Mouse (Mus musculus): ENCODE measurements around the gene Pde4d.

Gene Pde4d

GRCm38 (mm10) chr13:108981144-108981543 is 531.4 kb downstream of the Pde4d start:
- in situ Hi-C loops (cut with MseI, MboI) = no loop called here

GRCm38 (mm10) chr13:108998739-108999138 is 549.0 kb downstream of the Pde4d start:
- in situ Hi-C loops (cut with MseI, MboI) = no loop called here

GRCm38 (mm10) chr13:109024703-109025102 is 575.0 kb downstream of the Pde4d start:
- in situ Hi-C loops (cut with MseI, MboI) = no loop called here

DNA sequence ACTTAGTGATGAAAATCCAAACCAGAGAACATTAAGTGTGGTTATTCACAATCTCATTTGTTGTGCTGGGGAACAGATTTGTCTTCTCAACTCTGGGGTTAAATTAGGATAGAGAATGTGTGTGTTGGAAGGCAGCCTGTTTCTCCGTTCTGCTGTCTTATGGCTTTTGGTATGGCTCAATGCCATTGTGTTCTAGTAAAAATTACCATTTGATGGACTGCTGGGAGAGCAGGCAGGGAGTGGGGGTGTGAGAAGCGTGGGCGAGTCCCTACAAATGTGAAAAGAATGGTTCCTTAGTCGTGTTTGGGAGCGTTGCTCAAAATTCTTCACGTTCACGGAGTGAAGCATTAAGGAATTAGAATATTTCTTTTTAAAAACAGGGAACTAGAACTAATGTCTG is 597.4 kb downstream of the Pde4d start:
- in situ Hi-C loops (cut with MseI, MboI) = no loop called here

- in situ Hi-C loops (cut with MseI, MboI) = no loop called here
These were observed 603.1 kb downstream of the Pde4d start for GRCm38 (mm10) chr13:109052805-109053204.

DNA sequence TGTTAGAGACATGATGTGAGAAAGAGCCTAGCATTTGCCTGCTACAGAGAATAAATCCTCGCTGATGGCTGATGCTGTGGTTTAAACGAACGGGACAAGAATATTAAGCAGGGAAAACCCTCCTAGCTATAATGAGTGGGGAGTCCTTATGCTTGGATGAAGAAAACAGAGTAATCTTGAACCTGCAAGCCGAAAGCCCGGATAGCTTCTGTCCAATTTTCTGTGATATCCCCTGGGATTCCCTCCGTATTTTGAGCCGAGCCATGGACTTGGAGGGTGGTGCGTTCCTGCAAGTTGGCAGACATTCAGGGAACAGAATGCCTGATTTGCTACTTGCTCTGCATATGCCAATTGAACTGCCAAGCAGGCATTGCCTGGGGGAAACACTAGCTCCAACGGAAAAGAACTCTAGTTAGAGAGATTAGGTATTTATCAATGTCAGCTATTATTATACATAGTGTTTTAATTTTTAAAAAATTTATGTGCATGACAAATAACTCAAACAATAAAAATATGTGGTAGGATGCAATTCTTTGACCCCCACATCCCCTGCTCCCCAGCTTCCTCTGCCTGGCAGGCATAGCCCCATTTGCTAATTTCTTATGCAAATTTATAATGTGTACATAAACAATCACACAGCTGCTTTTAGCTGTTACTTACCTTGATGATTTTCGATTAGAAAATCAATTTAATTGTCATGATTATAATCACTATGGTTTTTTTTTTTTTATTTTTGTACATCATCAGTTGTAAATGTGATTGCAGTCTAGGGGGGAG is 603.7 kb downstream of the Pde4d start:
- in situ Hi-C loops (cut with MseI, MboI) = no loop called here

DNA sequence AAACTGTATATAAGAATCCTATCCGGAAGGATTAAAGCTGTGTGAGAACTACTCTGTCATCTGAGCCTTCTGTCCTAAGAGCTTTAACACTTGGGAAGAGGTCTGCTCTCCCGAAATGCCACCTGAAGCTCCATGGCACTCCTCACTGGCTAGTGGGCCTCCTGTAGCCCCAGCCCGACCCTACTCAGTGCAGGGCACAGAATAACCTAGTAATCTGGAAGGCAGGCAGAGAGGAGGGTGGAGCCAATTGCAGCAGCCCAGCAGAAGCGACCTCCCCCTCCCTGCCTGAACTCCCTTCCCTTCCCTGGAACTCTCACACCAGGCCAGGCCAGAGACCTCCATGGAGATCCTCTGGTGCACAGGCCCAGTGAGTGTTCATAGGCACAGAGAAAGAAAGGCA is 608.3 kb downstream of the Pde4d start:
- in situ Hi-C loops (cut with MseI, MboI) = no loop called here

DNA sequence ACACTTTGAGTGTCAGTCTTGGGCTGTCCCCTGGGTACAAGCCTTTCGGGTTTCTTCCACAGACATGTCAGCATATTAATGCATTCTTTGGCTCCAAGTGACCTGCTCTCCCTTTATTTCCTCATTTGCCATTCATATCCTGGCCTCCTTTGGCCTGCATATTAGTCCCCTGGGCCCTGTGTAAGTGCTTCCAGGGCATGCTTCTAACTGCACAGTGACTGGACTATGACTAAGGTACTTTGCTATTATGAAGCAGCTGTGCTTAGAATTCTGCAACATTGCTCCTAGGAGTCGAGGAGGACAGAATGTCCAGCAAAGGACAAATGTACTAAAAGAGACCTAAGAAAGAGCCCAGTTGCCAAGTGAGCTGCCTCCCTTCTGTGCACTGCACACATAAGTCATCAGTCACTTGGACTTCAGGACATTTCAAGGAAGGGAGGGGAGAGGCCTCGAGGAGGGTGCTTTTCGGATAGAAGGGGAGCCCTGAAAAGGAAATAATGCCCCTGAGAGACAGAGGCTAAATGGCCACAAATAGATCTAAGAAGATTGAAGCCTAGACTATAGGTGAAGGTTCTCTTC is 616.9 kb downstream of the Pde4d start:
- in situ Hi-C loops (cut with MseI, MboI) = no loop called here

GRCm38 (mm10) chr13:109068258-109069219 is 618.8 kb downstream of the Pde4d start:
- in situ Hi-C loops (cut with MseI, MboI) = no loop called here

DNA sequence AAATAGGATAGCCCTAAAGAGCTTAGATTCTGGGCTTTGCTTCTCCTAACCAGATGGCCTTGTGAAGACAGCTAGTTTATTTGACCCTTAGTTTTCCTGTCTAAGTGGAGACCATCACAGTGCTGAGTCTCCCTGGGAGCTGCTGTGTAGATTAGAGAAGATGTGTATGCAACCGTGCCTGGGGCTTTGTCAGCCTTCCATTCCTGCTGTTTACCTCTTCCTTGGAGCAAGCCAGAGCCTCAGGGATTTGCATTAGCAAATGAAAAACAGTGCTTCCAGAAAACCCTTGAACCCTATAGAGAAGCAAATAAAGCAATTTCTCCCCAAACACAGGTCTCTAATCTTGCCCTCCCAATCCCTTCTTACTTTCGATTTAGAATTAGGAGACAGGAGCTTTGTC is 623.6 kb downstream of the Pde4d start:
- in situ Hi-C loops (cut with MseI, MboI) = no loop called here

- in situ Hi-C loops (cut with MseI, MboI) = no loop called here
These were observed 624.3 kb downstream of the Pde4d start for GRCm38 (mm10) chr13:109074078-109074477.

- in situ Hi-C loops (cut with MseI, MboI) = no loop called here
These were observed 642.9 kb downstream of the Pde4d start for GRCm38 (mm10) chr13:109092654-109093053.

DNA sequence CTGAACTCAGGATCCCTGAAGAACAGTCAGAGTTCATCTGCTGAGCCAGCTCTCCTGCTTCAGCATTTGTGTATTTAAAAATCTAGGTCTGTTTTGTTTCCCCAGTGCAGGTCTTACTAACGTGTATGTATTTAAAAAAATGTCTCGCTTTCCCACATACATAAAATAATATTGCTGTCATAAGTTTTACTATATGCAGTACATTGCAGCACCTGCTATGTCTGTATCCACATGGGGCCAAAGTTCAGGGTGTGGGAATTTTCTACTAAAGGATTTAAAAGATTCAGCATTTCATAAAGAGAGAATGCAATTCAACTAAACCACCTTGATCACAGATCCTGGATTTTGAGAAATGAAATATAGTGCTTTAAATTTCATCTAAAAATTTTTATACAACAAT is 646.9 kb downstream of the Pde4d start:
- in situ Hi-C loops (cut with MseI, MboI) = no loop called here

DNA sequence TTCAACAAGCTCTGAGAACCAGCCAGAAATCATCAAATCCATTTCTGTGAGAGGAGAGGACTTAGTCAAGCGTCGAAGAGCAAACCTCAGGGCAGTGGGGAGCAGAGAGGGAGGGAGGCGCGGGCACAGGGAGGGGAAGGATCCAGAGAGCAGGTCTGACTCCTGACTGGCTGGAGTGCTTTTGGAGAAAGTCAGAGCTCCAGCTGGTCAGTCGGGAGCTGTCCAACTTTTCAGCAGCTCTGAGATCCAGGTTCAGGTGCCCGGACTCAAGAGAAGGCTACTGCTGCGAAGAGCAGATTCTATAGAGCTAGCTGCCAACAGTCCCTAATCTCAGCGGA is 666.2 kb downstream of the Pde4d start:
- in situ Hi-C loops (cut with MseI, MboI) = no loop called here

DNA sequence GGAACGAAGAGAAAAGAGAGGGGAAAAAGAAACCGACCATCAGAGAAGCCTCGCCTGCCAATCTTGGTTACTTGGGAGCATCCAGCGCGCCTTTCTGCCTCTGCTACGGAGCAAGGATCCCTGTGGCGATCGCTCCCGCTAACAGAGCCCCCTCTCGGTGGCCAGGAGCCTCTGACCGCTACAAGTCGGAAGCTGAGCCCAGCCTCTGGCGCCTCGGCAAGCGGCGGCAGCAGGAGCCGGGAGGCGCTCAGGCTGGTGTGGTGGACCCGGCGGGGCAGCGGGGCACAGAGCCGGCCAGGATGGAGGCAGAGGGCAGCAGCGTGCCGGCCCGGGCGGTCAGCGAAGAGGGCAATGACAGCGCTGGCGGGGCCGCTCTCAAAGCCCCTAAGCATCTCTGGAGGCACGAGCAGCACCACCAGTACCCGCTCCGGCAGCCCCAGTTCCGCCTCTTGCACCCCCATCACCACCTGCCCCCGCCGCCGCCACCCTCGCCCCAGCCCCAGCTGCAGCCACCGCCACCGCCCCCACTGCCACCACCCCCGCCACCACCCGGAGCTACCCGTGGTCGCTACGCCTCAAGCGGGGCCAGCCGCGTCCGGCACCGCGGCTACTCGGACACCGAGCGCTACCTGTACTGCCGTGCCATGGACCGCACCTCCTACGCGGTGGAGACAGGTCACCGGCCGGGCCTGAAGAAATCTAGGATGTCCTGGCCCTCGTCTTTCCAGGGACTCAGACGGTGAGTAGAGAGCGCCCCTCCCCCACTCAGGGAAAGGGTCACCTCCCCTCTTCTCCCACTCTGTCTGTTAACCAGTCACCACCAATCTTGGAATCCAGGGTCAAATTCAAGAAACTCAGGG is 666.8 kb downstream of the Pde4d start:
- in situ Hi-C loops (cut with MseI, MboI) = no loop called here

- in situ Hi-C loops (cut with MseI, MboI) = no loop called here
These were observed 667.6 kb downstream of the Pde4d start for GRCm38 (mm10) chr13:109117210-109117791.

- in situ Hi-C loops (cut with MseI, MboI) = no loop called here
These were observed 668.6 kb downstream of the Pde4d start for GRCm38 (mm10) chr13:109118296-109118800.

DNA sequence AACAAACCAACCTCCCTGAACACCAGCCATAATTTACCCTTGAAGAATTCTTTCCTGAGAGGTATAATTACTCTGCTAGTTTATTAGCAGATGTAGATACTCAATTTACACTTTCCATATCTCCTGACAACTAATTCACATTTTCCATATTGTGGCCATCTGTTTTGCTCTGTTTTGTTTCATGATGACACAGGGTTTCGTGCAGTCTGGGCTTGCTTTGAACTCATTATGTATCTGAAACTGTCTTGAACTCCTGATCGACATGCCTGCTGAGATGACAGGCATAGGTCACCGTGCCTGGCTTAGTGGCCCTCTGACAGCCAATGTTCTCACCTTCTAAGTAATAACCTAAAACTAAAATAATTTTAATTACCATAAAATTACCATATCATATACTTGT is 672.1 kb downstream of the Pde4d start:
- in situ Hi-C loops (cut with MseI, MboI) = no loop called here

GRCm38 (mm10) chr13:109136405-109136804 is 686.7 kb downstream of the Pde4d start:
- in situ Hi-C loops (cut with MseI, MboI) = no loop called here

DNA sequence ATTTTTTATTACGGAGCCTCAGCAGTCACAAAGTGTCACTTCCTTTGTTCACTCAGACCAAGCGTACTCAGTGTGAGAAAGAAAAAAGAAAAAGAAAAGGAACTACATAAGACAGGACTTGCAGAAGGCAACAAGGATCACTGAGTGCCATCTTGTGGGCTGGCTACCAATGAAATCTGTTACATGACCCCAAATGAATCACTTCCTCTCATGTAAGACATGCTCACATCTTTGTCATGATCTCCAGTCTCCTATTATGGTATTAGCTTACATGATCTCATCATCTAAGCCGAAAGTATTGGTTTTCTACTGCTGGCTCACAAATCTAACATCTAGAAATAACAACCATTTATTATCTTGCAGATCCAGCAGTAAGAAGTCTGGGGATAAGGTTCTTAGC is 709.0 kb downstream of the Pde4d start:
- in situ Hi-C loops (cut with MseI, MboI) = no loop called here

Data from mouse trophoblast stem cell (cell line).